Mouse (Mus musculus) liver, adult 2 months (tissue): ENCODE data around the gene 0610030E20Rik.

Experiments used
- CTCF ChIP-seq: fragments of 200-500 bp; IDR thresholded peaks from 2 replicates; pipeline ENCODE4 v1.5.1; 2011; ENCODE audit warnings: low read depth, low read length, control low read depth
- POLR2A ChIP-seq: fragments of 200-500 bp; IDR thresholded peaks from 2 replicates; pipeline ENCODE4 v1.6.1; 2011; ENCODE audit warnings: low read length, control low read depth; ENCODE audit not compliant: insufficient read depth; ENCODE audit errors: extremely low read depth

DNA sequence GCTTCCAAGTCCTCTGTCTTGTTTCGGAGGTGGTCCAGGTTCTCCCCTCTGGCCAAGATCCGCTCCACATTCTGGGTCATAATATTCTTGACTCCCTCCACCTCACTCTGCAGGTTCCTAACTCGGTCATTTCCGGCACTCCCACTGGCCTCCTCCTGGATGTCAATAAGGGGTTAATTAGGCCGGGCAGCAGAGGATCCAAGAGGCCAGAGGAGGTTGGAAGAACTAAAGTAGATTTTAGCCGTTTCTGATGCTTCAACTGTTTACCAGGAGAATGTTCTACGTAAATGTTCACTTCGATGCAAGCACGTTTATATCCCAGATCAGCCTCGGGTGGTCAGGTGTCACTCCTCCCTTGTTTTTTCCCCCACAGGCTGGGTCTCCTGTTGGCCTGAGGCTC lies 41.1 kb downstream of the 0610030E20Rik start:
- no peak for TF ChIP-seq POLR2A
- TF ChIP-seq CTCF, result no peak
